18 mouse cellular contexts compared by ENCODE assay signal in the genomic region with DNA sequence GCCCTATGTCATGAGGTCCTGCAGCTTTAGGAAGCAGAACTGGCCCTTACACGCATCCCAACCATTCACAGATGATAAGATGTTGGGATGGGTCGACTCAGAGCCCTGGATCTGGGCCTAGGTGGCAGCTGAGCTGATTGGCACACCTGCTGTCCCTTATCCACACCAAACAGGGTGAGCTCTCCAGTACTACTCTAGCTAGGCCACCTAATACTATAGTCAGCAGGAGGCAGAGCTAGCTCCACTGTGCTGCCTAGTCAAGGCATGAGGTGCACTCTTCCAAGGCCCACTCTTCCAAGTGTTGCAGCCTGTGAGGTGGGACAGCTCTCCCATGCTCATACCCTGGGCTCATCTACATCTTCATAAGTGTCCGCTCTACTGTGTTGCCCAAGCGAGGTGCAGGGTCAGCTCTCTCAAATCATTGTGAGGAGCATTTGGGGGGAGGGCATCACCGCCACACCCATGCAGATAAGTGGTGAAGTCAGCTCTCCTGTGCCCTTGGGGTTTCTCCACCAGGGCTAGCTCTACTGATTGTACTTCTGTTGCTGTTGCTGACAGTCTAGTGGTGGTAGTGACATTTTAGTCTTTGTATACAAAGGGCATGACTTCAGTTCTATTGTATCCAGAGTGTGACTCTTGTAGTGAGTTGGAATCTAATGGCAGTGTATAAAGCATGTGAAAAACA. TPM values are rescaled to one million over a fixed set of nuclear protein-coding genes. Genes with fewer than 3 reads are reported as not detected.
A peak's percentile ranks its signal among the peaks of the same experiment; 100 is the strongest.
DNase-seq lines count a peak whose midpoint lies in the region; ATAC-seq and TF ChIP-seq lines count a peak whose summit lies in the region.
"Had no signal": no experiment of that assay in that cellular context is flagged by ENCODE, and none has a peak within 500 bp of the region (broad histone marks: within the 10 kb centered on the region; RNA-seq: fewer than 3 reads in every experiment).

No protein-coding gene starts in this region.

- H3K27ac ChIP-seq in hindbrain, embryonic 15.5 days (replicated peaks) = no peak overlapping the region
- H3K27ac ChIP-seq in hindbrain, postnatal 0 days = no peak overlapping the region
- H3K27ac ChIP-seq in liver, postnatal 0 days (ENCODE audit: low read depth) = no peak overlapping the region
- H3K27ac ChIP-seq: hindbrain, embryonic 12.5 days; limb, embryonic 12.5 days had no signal

- H3K4me3 ChIP-seq in hindbrain, embryonic 15.5 days = no peak overlapping the region
- no peak overlapping the region for H3K4me3 ChIP-seq in hindbrain, postnatal 0 days (ENCODE audit: low read length)
- no peak overlapping the region for H3K4me3 ChIP-seq in liver, postnatal 0 days (ENCODE audit: low read depth, low read length)
- H3K4me3 ChIP-seq: hindbrain, embryonic 12.5 days; limb, embryonic 12.5 days had no signal

- H3K27me3 ChIP-seq in hindbrain, embryonic 15.5 days = no peaks in the 10 kb centered on the region
- no peaks in the 10 kb centered on the region for H3K27me3 ChIP-seq in hindbrain, postnatal 0 days (ENCODE audit: insufficient read depth, low read length)
- H3K27me3 ChIP-seq in liver, postnatal 0 days (ENCODE audit: insufficient read depth, low read length) = no peaks in the 10 kb centered on the region
- H3K27me3 ChIP-seq: hindbrain, embryonic 12.5 days; limb, embryonic 12.5 days had no signal

- no peak overlapping the region for H3K9ac ChIP-seq in hindbrain, embryonic 15.5 days
- H3K9ac ChIP-seq in hindbrain, postnatal 0 days (replicated peaks; ENCODE audit: low read length) = no peak overlapping the region
- 0 out of 2 replicates have a peak overlapping the region, but pooled peaks have one; percentile 6 for H3K9ac ChIP-seq in liver, postnatal 0 days (replicated peaks)
- H3K9ac ChIP-seq: hindbrain, embryonic 12.5 days; limb, embryonic 12.5 days had no signal

- ATAC-seq in hindbrain, embryonic 15.5 days (ENCODE audit: low FRiP score, low read depth) = peak; percentile 24; the same call in 1 of the 2 replicates
- ATAC-seq in hindbrain, postnatal 0 days = no peak
- peak; percentile 45; the same call in 1 of the 2 replicates for ATAC-seq in liver, postnatal 0 days
- ATAC-seq: forebrain, embryonic 14.5 days; intestine, postnatal 0 days had no signal

- H3K9me3 ChIP-seq in hindbrain, embryonic 15.5 days = no peaks in the 10 kb centered on the region
- no peaks in the 10 kb centered on the region for H3K9me3 ChIP-seq in hindbrain, postnatal 0 days (ENCODE audit: low read length)
- no peaks in the 10 kb centered on the region for H3K9me3 ChIP-seq in liver, postnatal 0 days (ENCODE audit: low read length)
- H3K9me3 ChIP-seq: hindbrain, embryonic 12.5 days; limb, embryonic 12.5 days had no signal

- 0 out of 2 replicates have a peak, but pooled peaks cover 4% of the 10 kb centered on the region for H3K4me1 ChIP-seq in hindbrain, embryonic 15.5 days (replicated peaks)
- no peaks in the 10 kb centered on the region for H3K4me1 ChIP-seq in hindbrain, postnatal 0 days (ENCODE audit: insufficient read depth, low read length)
- peaks cover 23% of the 10 kb centered on the region for H3K4me1 ChIP-seq in liver, postnatal 0 days (ENCODE audit: insufficient read depth)
- H3K4me1 ChIP-seq: hindbrain, embryonic 12.5 days; limb, embryonic 12.5 days had no signal

- no peak for TF ChIP-seq CTCF in hindbrain, postnatal 0 days (IDR thresholded peaks at IDR 0.05; ENCODE audit: low read depth)
- TF ChIP-seq CTCF in liver, postnatal 0 days (IDR thresholded peaks at IDR 0.05; ENCODE audit: low read depth) = no peak

- no peaks in the 10 kb centered on the region for H3K36me3 ChIP-seq in hindbrain, embryonic 15.5 days
- no peaks in the 10 kb centered on the region for H3K36me3 ChIP-seq in hindbrain, postnatal 0 days (ENCODE audit: insufficient read depth, low read length)
- peaks cover 4% of the 10 kb centered on the region for H3K36me3 ChIP-seq in liver, postnatal 0 days (replicated peaks; ENCODE audit: insufficient read depth, low read length)

- WGBS in hindbrain, embryonic 15.5 days = 95% methylated on average over 5 of the region's 5 CpGs
- 89% methylated on average over 5 of the region's 5 CpGs for WGBS in hindbrain, postnatal 0 days
- 71% methylated on average over 5 of the region's 5 CpGs for WGBS in liver, postnatal 0 days (ENCODE audit: insufficient replicate concordance)

- DNase-seq in adrenal gland, adult (ENCODE audit: inconsistent age in 2 of 2, low spot score in 1 of 2) = peak; percentile 26 to 62
- DNase-seq in adrenal gland, adult 8-10 months = no peak
- DNase-seq in hindbrain, postnatal 0 days (ENCODE audit: low spot score) = no peak
- peak; percentile 15 for DNase-seq in ZHBTc4 (ENCODE audit: low read depth, low spot score)
- no peak for DNase-seq in liver, postnatal 0 days
- no peak for DNase-seq in testis, postnatal 14 days (ENCODE audit: low spot score)
- DNase-seq in cerebellum, adult 11 months = no peak
- DNase-seq: embryo, embryonic 11 days; gastrocnemius, postnatal 36 days; heart, postnatal 10 days; kidney, postnatal 25 days; right cerebral cortex, postnatal 14 days; thymus, postnatal 36 days had no signal

- TF ChIP-seq EP300 in liver, postnatal 0 days (IDR thresholded peaks at IDR 0.05; ENCODE audit: low read depth) = no peak

- no peak overlapping the region for H3K4me2 ChIP-seq in hindbrain, embryonic 15.5 days
- no peak overlapping the region for H3K4me2 ChIP-seq in hindbrain, postnatal 0 days (ENCODE audit: low read depth, low read length)
- H3K4me2 ChIP-seq in liver, postnatal 0 days (ENCODE audit: low read depth, low read length) = no peak overlapping the region
- H3K4me2 ChIP-seq: hindbrain, embryonic 12.5 days; limb, embryonic 12.5 days had no signal

RNA-seq across cellular contexts. Expression of a gene that starts 12.4 kb away (rescaled TPM):
- 100 to 1,000 TPM; 249 to 301 (median 265) TPM for total RNA-seq in adrenal gland, adult 8-10 months (2022)
- polyA plus RNA-seq in hindbrain, embryonic 15.5 days (2015; fragmentation: Nextera tagmentation; extraction: Ambion mirVana) = 63.0 and 70.9 TPM in 2 replicates
- 116 and 126 TPM in 2 replicates for total RNA-seq in hindbrain, postnatal 0 days (2014; rRNA removed)
- 75.4 and 79.1 TPM in 2 replicates for polyA plus RNA-seq in hindbrain, postnatal 0 days (2015; fragmentation: Nextera tagmentation; extraction: Ambion mirVana)
- polyA plus RNA-seq in liver, postnatal 0 days (2015; fragmentation: Nextera tagmentation; extraction: Ambion mirVana) = 36.1 and 42.8 TPM in 2 replicates

Comparison
In these comparisons a context has a peak if more than half of its experiments do, and no peak if none do; other contexts are left out.
1. DNase-seq: peak in adrenal gland, adult (2 of 2) and ZHBTc4 (single experiment); none in adrenal gland, adult 8-10 months (single experiment), hindbrain, postnatal 0 days (single experiment), liver, postnatal 0 days (single experiment), testis, postnatal 14 days (single experiment) and cerebellum, adult 11 months (single experiment).